In the genomic region with DNA sequence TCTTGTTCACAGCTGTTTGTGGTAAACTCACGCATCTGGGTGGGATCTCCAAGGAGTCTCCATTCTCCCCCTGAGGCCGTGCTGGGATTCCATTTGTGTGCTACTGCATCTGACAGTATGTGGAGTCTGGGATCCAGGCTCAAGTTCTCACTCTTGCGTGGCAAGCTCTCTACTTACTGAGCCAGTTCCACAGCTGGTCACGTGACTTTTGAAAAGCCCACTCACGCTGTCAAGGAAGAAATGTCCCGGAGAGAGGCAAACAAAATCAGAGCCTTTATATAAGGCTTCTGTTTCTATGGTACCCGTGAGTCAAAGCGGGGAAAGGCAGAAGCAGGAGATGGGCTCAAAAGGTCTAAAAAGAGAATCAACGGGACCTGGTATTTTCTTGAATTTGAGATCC, we compare ENCODE assay signal across 24 mouse cellular contexts. TPM values are rescaled to one million over a fixed set of nuclear protein-coding genes. Genes with fewer than 3 reads are reported as not detected.
A peak's percentile ranks its signal among the peaks of the same experiment; 100 is the strongest.
DNase-seq lines count a peak whose midpoint lies in the region; TF ChIP-seq lines count a peak whose summit lies in the region.
"Had no signal": no experiment of that assay in that cellular context is flagged by ENCODE, and none has a peak within 500 bp of the region (broad histone marks: within the 10 kb centered on the region; RNA-seq: fewer than 3 reads in every experiment).

No protein-coding gene starts in this region.

- WGBS in cerebellum, adult 2 months: 70% methylated on average over 9 of the region's 9 CpGs

- TF ChIP-seq CTCF in cerebellum, adult 2 months (IDR thresholded peaks at IDR 0.05; ENCODE audit: borderline replicate concordance, insufficient read depth, low read depth, low read length): no peak

- DNase-seq in layer of hippocampus, adult 18-20 months (ENCODE audit: low spot score in 2 of 2): peak; percentile 21 to 54
- no peak for DNase-seq in layer of hippocampus, postnatal 10 days (ENCODE audit: low spot score in 2 of 2)
- DNase-seq in right cerebral cortex, adult 18-20 months: peak; percentile 42
- no peak for DNase-seq in right cerebral cortex, postnatal 4 days
- peak; percentile 23 for DNase-seq in right cerebral cortex, postnatal 14 days
- DNase-seq in testis, postnatal 10 days (ENCODE audit: low spot score): no peak
- DNase-seq in cerebellum, adult 2 months: no peak
- DNase-seq: adrenal gland, postnatal 14 days; cerebellum, postnatal 10 days; gastrocnemius, postnatal 36 days; heart, postnatal 36 days; kidney, adult 9 months; kidney, postnatal 4 days; liver had no signal

- H3K4me3 ChIP-seq in cerebellum, adult 2 months (replicated peaks; ENCODE audit: insufficient read depth, low read depth, low read length): no peak overlapping the region
- H3K4me3 ChIP-seq: forebrain, embryonic 10.5 days; heart, embryonic 15.5 days; hindbrain, embryonic 13.5 days; limb, embryonic 10.5 days; liver, embryonic 15.5 days; midbrain, embryonic 15.5 days; neural tube, embryonic 12.5 days had no signal

- TF ChIP-seq POLR2A in cerebellum, adult 2 months (IDR thresholded peaks at IDR 0.05; ENCODE audit: borderline replicate concordance, insufficient read depth, low read length): no peak

- H3K27me3 ChIP-seq in cerebellum, adult 2 months (ENCODE audit: control insufficient read depth, insufficient read depth, low read length): no peaks in the 10 kb centered on the region
- H3K27me3 ChIP-seq: heart, embryonic 15.5 days; hindbrain, embryonic 13.5 days; liver, embryonic 15.5 days; midbrain, embryonic 15.5 days; neural tube, embryonic 12.5 days had no signal

- no peak overlapping the region for H3K27ac ChIP-seq in cerebellum, adult 2 months (ENCODE audit: insufficient read depth, low read length)
- H3K27ac ChIP-seq: forebrain, embryonic 10.5 days; heart, embryonic 15.5 days; hindbrain, embryonic 13.5 days; limb, embryonic 10.5 days; liver, embryonic 15.5 days; macrophage; midbrain, embryonic 15.5 days; neural tube, embryonic 12.5 days had no signal

- no peaks in the 10 kb centered on the region for H3K4me1 ChIP-seq in cerebellum, adult 2 months (ENCODE audit: control insufficient read depth, insufficient read depth, low read length)
- H3K4me1 ChIP-seq: forebrain, embryonic 10.5 days; heart, embryonic 15.5 days; hindbrain, embryonic 13.5 days; liver, embryonic 15.5 days; midbrain, embryonic 15.5 days; neural tube, embryonic 12.5 days had no signal

RNA-seq across cellular contexts. Expression of a gene that starts 1.2 kb away (rescaled TPM):
- total RNA-seq in layer of hippocampus, adult 18-20 months (2021): under 1 TPM; 0.53 to 0.57 TPM
- under 1 TPM; 0.34 to 0.38 TPM for total RNA-seq in layer of hippocampus, postnatal 10 days (2021)
- polyA plus RNA-seq in cerebellum, adult 2 months (2012; rRNA removed): 0.10 TPM in 2 replicates
- total RNA-seq: gastrocnemius, adult 18-20 months; gastrocnemius, postnatal 36 days; heart, postnatal 36 days had no signal
- polyA plus RNA-seq: CD4-positive, CD25-positive, alpha-beta regulatory T cell, adult 4 months; forebrain, embryonic 10.5 days; macrophage had no signal

RNA-seq across cellular contexts. Expression of a gene that starts 21.5 kb away (rescaled TPM):
- 10 to 100 TPM; 11.8 to 13.2 TPM for total RNA-seq in layer of hippocampus, adult 18-20 months (2021)
- total RNA-seq in layer of hippocampus, postnatal 10 days (2021): 10 to 100 TPM; 10.9 to 14.3 TPM
- 0.62 and 1.0 TPM in 2 replicates for polyA plus RNA-seq in cerebellum, adult 2 months (2012; rRNA removed)
- polyA plus RNA-seq: macrophage had no signal

RNA-seq across cellular contexts. Expression of a gene that starts 25.3 kb away (rescaled TPM):
- 10 to 100 TPM; 64.1 to 73.0 TPM for total RNA-seq in layer of hippocampus, adult 18-20 months (2021)
- 10 to 100 TPM; 54.6 to 70.6 TPM for total RNA-seq in layer of hippocampus, postnatal 10 days (2021)
- 74.1 and 88.9 TPM in 2 replicates for polyA plus RNA-seq in cerebellum, adult 2 months (2012; rRNA removed)

RNA-seq across cellular contexts. Expression of a gene that starts 44.7 kb away (rescaled TPM):
- total RNA-seq in layer of hippocampus, adult 18-20 months (2021): 1 to 10 TPM; 2.6 to 3.0 TPM
- total RNA-seq in layer of hippocampus, postnatal 10 days (2021): 1 to 10 TPM; 3.1 to 4.9 TPM
- 0.38 and 0.74 TPM in 2 replicates for polyA plus RNA-seq in cerebellum, adult 2 months (2012; rRNA removed)

RNA-seq across cellular contexts. Expression of a gene that starts 45.3 kb away (rescaled TPM):
- 100 to 1,000 TPM; 136 to 141 TPM for total RNA-seq in layer of hippocampus, adult 18-20 months (2021)
- 100 to 1,000 TPM; 109 to 110 TPM for total RNA-seq in layer of hippocampus, postnatal 10 days (2021)
- 57.0 and 68.4 TPM in 2 replicates for polyA plus RNA-seq in cerebellum, adult 2 months (2012; rRNA removed)

Comparison
In these comparisons a context has a peak if more than half of its experiments do, and no peak if none do; other contexts are left out.
1. DNase-seq: peak in layer of hippocampus, adult 18-20 months (2 of 2), right cerebral cortex, adult 18-20 months (single experiment) and right cerebral cortex, postnatal 14 days (single experiment); none in layer of hippocampus, postnatal 10 days (0 of 2), right cerebral cortex, postnatal 4 days (single experiment), testis, postnatal 10 days (single experiment) and cerebellum, adult 2 months (0 of 2).